26 mouse cellular contexts compared by ENCODE assay signal in the genomic region with DNA sequence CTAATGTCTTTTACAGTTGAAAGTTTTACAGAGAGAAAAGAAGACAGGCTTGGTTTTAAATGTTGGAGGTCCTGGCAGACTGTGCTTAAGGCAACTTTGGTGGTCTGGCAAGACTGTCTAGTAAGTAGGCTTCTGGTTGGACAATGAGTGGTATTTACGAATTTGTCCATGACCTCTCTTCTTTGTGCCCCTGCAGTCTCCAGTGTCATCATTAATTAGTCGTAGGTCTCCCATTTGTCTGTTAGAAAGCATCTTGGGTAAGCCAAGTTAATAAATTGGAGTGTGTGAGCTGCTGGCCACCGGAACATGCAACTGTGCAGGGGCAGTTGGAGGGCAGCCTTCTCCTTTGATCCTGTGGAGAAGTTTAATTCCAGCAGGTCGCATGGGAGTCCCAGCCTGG.
"Had no signal": no experiment of that assay in that cellular context is flagged by ENCODE, and none has a peak within 500 bp of the region (broad histone marks: within the 10 kb centered on the region; RNA-seq: fewer than 3 reads in every experiment).

No protein-coding gene starts in this region.

- H3K4me1 ChIP-seq: hindbrain, embryonic 10.5 days; hindbrain, embryonic 12.5 days; intestine, embryonic 15.5 days; limb, embryonic 13.5 days; limb, embryonic 15.5 days; liver, embryonic 12.5 days had no signal

- H3K9me3 ChIP-seq: hindbrain, embryonic 10.5 days; hindbrain, embryonic 12.5 days; intestine, embryonic 15.5 days; limb, embryonic 13.5 days; limb, embryonic 15.5 days; liver, embryonic 12.5 days had no signal

- DNase-seq: gastrocnemius, adult 2 months; gastrocnemius, postnatal 10 days; gastrocnemius, postnatal 25 days; heart, adult 2 months; heart, postnatal 10 days; heart, postnatal 4 days; kidney, adult 2 months; kidney, adult 9 months; kidney, postnatal 10 days; kidney, postnatal 25 days; kidney, postnatal 4 days; left cerebral cortex, postnatal 4 days had no signal

- H3K4me3 ChIP-seq: gastrocnemius, adult 2 months; heart, adult 2 months; hindbrain, embryonic 10.5 days; hindbrain, embryonic 12.5 days; intestine, embryonic 15.5 days; layer of hippocampus, adult 2 months; left cerebral cortex, adult 2 months; limb, embryonic 13.5 days; limb, embryonic 15.5 days; liver, embryonic 12.5 days had no signal

- ATAC-seq: hindbrain, embryonic 16.5 days; inflammation-experienced regulatory T-cells, adult 6 months; intestine, embryonic 15.5 days; intestine, postnatal 0 days; liver, embryonic 12.5 days had no signal

- H3K27me3 ChIP-seq: hindbrain, embryonic 12.5 days; intestine, embryonic 15.5 days; limb, embryonic 15.5 days; liver, embryonic 12.5 days had no signal

- H3K4me2 ChIP-seq: heart, embryonic 11.5 days; hindbrain, embryonic 12.5 days; hindbrain, embryonic 14.5 days; intestine, embryonic 15.5 days; limb, embryonic 13.5 days; limb, embryonic 15.5 days; liver, embryonic 12.5 days had no signal

- H3K36me3 ChIP-seq: hindbrain, embryonic 10.5 days; hindbrain, embryonic 12.5 days; intestine, embryonic 15.5 days; limb, embryonic 13.5 days; limb, embryonic 15.5 days; liver, embryonic 12.5 days had no signal

- H3K9ac ChIP-seq: hindbrain, embryonic 12.5 days; hindbrain, embryonic 14.5 days; intestine, embryonic 15.5 days; limb, embryonic 13.5 days; limb, embryonic 15.5 days; liver, embryonic 12.5 days; liver, embryonic 14.5 days had no signal

- H3K27ac ChIP-seq: gastrocnemius, adult 2 months; heart, adult 2 months; hindbrain, embryonic 10.5 days; hindbrain, embryonic 12.5 days; hindbrain, embryonic 14.5 days; intestine, embryonic 15.5 days; layer of hippocampus, adult 2 months; left cerebral cortex, adult 2 months; limb, embryonic 13.5 days; limb, embryonic 15.5 days; liver, embryonic 12.5 days; liver, embryonic 14.5 days had no signal
